Mouse (Mus musculus): ENCODE results near the gene Dpf1. TPM values are rescaled to one million over a fixed set of nuclear protein-coding genes. Genes with fewer than 3 reads are reported as not detected.

The Dpf1 gene
- total RNA-seq, 4 experiments from 2014 or later, result 91.6 to 116 (median 104) TPM

- DNase-seq (ENCODE audit: low spot score in 2 of 2), result peak; percentile 92 to 94
Observed at GRCm38 (mm10) chr7:29307350-29308104, 3.8 kb downstream of the Dpf1 start.

GRCm38 (mm10) chr7:29309221-29309721 lies 5.5 kb downstream of the Dpf1 start:
- DNase-seq (ENCODE audit: low spot score in 2 of 2), result no peak

- no peak for DNase-seq (ENCODE audit: low spot score in 2 of 2)
Observed at GRCm38 (mm10) chr7:29309749-29310148, 6.0 kb downstream of the Dpf1 start.

- DNase-seq (ENCODE audit: low spot score in 2 of 2), result no peak
Observed at GRCm38 (mm10) chr7:29313051-29313450, 9.3 kb downstream of the Dpf1 start.

- DNase-seq (ENCODE audit: low spot score in 2 of 2), result no peak
Observed at GRCm38 (mm10) chr7:29313572-29314261, 10.0 kb downstream of the Dpf1 start.

GRCm38 (mm10) chr7:29314844-29315628 lies 11.3 kb downstream of the Dpf1 start:
- DNase-seq (ENCODE audit: low spot score in 2 of 2), result peak in 1 of 2 experiments; percentile 78

GRCm38 (mm10) chr7:29316137-29316734 lies 12.5 kb downstream of the Dpf1 start:
- DNase-seq (ENCODE audit: low spot score in 2 of 2), result no peak

- DNase-seq (ENCODE audit: low spot score in 2 of 2), result no peak
Observed at GRCm38 (mm10) chr7:29316976-29317375, 13.2 kb downstream of the Dpf1 start.

- DNase-seq (ENCODE audit: low spot score in 2 of 2), result no peak
Observed at GRCm38 (mm10) chr7:29317558-29317957, 13.8 kb downstream of the Dpf1 start.

GRCm38 (mm10) chr7:29318115-29318911 lies 14.6 kb downstream of the Dpf1 start:
- no peak for DNase-seq (ENCODE audit: low spot score in 2 of 2)

- DNase-seq (ENCODE audit: low spot score in 2 of 2), result no peak
Observed at GRCm38 (mm10) chr7:29319337-29320307, 15.9 kb downstream of the Dpf1 start.

- DNase-seq (ENCODE audit: low spot score in 2 of 2), result no peak
Observed at GRCm38 (mm10) chr7:29327087-29327486, 23.3 kb downstream of the Dpf1 start.

- no peak for DNase-seq (ENCODE audit: low spot score in 2 of 2)
Observed at GRCm38 (mm10) chr7:29328984-29329383, 25.2 kb downstream of the Dpf1 start.

GRCm38 (mm10) chr7:29334156-29334555 lies 30.4 kb downstream of the Dpf1 start:
- DNase-seq (ENCODE audit: low spot score in 2 of 2), result no peak

- no peak for DNase-seq (ENCODE audit: low spot score in 2 of 2)
Observed at GRCm38 (mm10) chr7:29335276-29335675, 31.5 kb downstream of the Dpf1 start.

- no peak for DNase-seq (ENCODE audit: low spot score in 2 of 2)
Observed at GRCm38 (mm10) chr7:29335841-29336671, 32.3 kb downstream of the Dpf1 start.

- no peak for DNase-seq (ENCODE audit: low spot score in 2 of 2)
Observed at GRCm38 (mm10) chr7:29336795-29337319, 33.1 kb downstream of the Dpf1 start.

GRCm38 (mm10) chr7:29337766-29338165 lies 34.0 kb downstream of the Dpf1 start:
- DNase-seq (ENCODE audit: low spot score in 2 of 2), result no peak
